Mouse (Mus musculus) neural tube, embryonic 12.5 days (tissue): ENCODE results near the gene Yipf2. TPM values are rescaled to one million over a fixed set of nuclear protein-coding genes. Genes with fewer than 3 reads are reported as not detected.
A peak's percentile ranks its signal among the peaks of the same experiment; 100 is the strongest.
"Not testable (repeated sequence)": the region's sequence is repeated elsewhere in the genome, so short reads cannot be mapped to it uniquely, and the experiment has no call there.

ENCODE experiments used
- ATAC-seq: fragments of 200-750 bp; cut with Nextera tagmentation; 2 replicates; pipeline ENCODE4 v1.8.0; 2017; ENCODE audit warnings: low read depth, mild to moderate bottlenecking, moderate TSS enrichment, moderate library complexity; ENCODE audit not compliant: low FRiP score
- H3K27ac ChIP-seq: fragments of 300-500 bp; sonication (generic); 2 replicates; pipeline ENCODE4 v1.5.1; 2016
- H3K27me3 ChIP-seq: fragments of 300-500 bp; sonication (generic); replicated peaks from 2 replicates; pipeline ENCODE4 v1.6.1; 2016; ENCODE audit warnings: mild to moderate bottlenecking
- H3K36me3 ChIP-seq: fragments of 300-500 bp; sonication (generic); 2 replicates; pipeline ENCODE4 v1.6.1; 2016; ENCODE audit warnings: mild to moderate bottlenecking
- H3K4me1 ChIP-seq: fragments of 300-500 bp; sonication (generic); 2 replicates; pipeline ENCODE4 v1.6.1; 2016
- H3K4me2 ChIP-seq: fragments of 300-500 bp; sonication (generic); replicated peaks from 2 replicates; pipeline ENCODE4 v1.6.1; 2016; ENCODE audit warnings: mild to moderate bottlenecking
- H3K4me3 ChIP-seq: fragments of 300-500 bp; sonication (generic); 2 replicates; pipeline ENCODE4 v1.5.1; 2016
- H3K9ac ChIP-seq: fragments of 300-500 bp; sonication (generic); 2 replicates; pipeline ENCODE4 v1.6.1; 2016; ENCODE audit warnings: mild to moderate bottlenecking
- H3K9me3 ChIP-seq: fragments of 300-500 bp; sonication (generic); 2 replicates; pipeline ENCODE4 v1.6.1; 2016; ENCODE audit warnings: mild to moderate bottlenecking
- WGBS: fragments of 180-500 bp; shearing (Covaris S2); methylation state at CpG from one replicate; pipeline ENCODE4 v1.1.7; 2016; 5-methylcytosine and 5-hydroxymethylcytosine counted together
- microRNA counts: library from miRNA; unstranded; fragments of <30 nt; microRNA quantifications from one replicate; lab custom pipeline; 2017
- microRNA-seq: library from miRNA; unstranded; fragments of <30 nt; microRNA quantifications from one replicate; pipeline ENCODE4, GENCODE M21; 2017
- polyA plus RNA-seq: library from polyadenylated mRNA; unstranded; fragments of >200 nt; fragmentation: Nextera tagmentation; extraction: Ambion mirVana; gene quantifications from 2 replicates; pipeline ENCODE4 v1.2.1, GENCODE M21; 2016

Gene Yipf2
- polyA plus RNA-seq, 1 experiment from 2014 or later, result 22.1 TPM

DNA sequence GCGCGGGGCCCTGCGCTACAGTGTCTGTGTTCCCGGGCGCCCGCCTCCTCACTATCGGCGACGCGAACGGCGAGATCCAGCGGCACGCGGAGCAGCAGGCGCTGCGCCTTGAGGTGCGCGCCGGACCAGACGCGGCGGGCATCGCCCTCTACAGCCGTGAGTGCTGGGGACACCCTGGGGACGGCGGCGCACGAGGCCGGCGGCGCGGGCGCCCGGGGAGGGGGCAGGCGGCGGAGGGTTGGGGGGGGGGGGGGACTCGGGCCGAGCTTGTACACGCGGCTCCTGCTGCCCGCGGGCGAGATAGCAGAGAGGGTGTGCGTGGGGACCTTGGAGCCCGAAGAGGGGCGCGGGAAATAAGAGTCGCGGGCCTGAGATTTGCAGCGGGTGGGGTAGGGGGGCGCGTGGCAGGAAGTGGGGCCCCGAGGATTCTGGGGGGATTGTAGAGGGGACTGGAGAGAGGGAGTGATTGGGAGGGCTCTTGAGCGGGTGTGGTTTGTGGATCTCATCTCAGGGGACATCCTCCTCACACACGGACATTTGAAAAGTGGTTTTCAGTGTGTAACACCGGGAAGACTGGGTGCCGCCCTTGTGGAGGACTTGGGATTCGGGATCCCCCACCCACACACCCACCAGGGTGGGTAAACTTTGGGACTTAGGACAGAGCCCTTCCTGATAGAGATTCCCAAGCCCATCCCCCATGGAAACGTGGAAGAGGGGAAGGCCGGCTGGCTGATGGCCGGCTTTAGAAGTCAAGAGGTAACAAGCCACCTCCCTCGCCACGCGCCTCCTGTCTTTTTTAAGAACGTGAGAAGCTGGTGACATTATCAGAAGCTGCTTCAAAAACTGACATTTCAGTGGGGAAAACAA lies 45.3 kb downstream of the Yipf2 start:
- WGBS, result 1% methylated on average over 57 of the region's 66 CpGs
- Histone ChIP-seq H3K9me3 (no peaks in the 10 kb centered on the region), H3K27me3 (no peaks in the 10 kb centered on the region), H3K9ac (peak overlapping the region; percentile 93), H3K27ac (peak overlapping the region; percentile 96), H3K4me3 (peak overlapping the region; percentile 83), H3K4me1 (peaks cover 22% of the 10 kb centered on the region), H3K4me2 (peak overlapping the region; percentile 81), H3K36me3 (peaks cover 16% of the 10 kb centered on the region)
- ATAC-seq, result peak; percentile 18

DNA sequence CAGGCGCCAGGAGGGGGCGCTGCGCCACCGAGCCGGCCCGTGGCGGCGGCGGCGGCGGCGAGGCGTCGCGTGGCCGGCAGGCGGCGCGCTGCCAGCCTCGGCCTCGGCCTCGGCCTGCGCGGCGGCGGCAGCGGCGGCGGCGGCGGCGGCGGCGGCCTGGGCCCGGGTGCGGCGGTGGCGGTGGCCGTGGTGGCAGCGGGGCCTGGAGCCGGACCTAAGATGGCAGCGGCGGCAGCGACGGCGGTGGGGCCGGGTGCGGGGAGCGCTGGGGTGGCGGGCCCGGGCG lies 45.9 kb downstream of the Yipf2 start, which contains the start of gene Carm1:
Gene Carm1, plus strand, starts transcription at position 106 of the 286 bp plus-strand sequence.
- Histone ChIP-seq H3K27ac (peak within 1 kb of the TSS; percentile 96), H3K27me3 (no peaks in the 10 kb centered on the region), H3K4me2 (peak within 1 kb of the TSS; percentile 81), H3K4me3 (peak within 1 kb of the TSS; percentile 83), H3K9me3 (no peaks in the 10 kb centered on the region), H3K4me1 (peaks cover 22% of the 10 kb centered on the region), H3K36me3 (peaks cover 16% of the 10 kb centered on the region), H3K9ac (peak within 1 kb of the TSS; percentile 93)
- ATAC-seq, result no peak; the same call in 1 of the 2 replicates
- WGBS, result 2% methylated on average over 18 of the region's 52 CpGs

DNA sequence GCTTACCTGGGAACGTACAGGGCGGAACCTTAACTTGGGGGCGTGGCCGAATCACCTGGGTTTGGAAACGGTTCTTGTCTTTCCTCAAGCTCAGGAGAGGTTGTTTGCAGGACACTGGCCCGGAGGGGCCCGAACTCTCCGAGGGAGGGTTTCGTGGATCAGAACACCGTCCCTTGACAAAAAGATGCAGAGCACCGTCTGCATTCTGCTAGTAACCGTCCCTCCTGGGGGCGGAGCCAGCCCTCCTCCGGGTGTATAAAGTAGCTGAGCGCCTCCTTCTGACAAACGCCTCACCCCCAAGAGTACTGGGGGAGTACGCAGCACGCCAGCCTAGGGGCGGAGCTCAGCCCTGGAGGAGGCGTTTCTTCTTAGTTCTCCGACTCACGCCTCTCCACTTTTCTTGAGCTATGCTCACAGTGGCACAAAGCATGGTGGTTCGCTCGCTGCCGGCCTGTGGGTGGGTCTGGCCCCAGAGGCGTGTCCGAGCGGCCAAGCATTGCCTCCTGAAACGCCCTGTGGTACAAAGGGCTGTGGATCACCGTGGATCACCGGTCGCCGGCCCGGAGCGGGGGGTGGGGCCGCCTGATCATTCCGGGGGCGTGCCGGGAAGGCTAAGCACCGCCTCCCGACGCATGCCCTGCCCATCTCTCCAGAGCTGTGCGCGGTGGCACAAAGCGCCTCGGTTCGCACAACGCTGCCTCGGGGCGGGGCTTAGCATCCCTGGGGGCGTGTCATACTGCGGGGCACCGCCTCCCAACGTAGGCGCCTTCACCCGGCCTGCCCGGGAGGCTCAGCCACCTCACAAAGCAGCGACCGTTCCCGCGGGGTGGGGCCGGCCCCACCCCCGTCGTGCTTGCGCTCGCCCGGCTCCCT lies 46.5 kb downstream of the Yipf2 start:
- H3K4me1 ChIP-seq, result peaks cover 22% of the 10 kb centered on the region
- ATAC-seq, result peak; percentile 95
- H3K4me3 ChIP-seq, result peak overlapping the region; percentile 83
- peak overlapping the region; percentile 64 for H3K9ac ChIP-seq
- peaks cover 13% of the 10 kb centered on the region for H3K36me3 ChIP-seq
- WGBS, result under 1% methylated on average over 66 of the region's 67 CpGs
- H3K27me3 ChIP-seq, result no peaks in the 10 kb centered on the region
- peak overlapping the region; percentile 85 for H3K27ac ChIP-seq
- H3K9me3 ChIP-seq, result no peaks in the 10 kb centered on the region
- peak overlapping the region; percentile 73 for H3K4me2 ChIP-seq

DNA sequence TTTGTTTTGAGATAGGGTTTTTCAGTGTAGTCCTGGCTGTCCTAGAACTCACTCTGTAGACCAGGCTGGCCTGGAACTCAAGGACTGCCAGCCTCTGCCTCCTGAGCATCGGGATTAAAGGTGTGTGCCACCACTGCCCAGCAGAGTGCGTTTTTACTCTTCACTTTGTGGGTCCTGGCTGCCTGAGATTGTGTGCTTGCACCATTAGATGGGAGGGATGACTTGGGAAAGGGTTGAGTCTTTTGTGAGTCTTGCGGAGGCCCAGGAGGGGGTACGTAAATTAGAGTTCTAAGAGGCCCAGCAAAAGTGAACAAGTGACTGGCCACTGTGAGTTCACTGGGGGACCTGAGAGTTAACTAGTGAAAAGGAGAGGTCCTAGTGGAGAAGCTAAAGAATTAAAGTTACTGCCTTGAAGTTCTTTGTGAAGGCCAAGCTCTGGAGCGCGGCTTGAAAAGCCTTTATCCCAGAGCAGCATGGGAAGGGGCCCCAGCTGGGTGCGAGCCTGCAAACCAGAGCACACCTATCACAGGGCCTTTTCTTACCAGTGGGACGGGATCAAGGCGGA lies 47.2 kb downstream of the Yipf2 start:
- Histone ChIP-seq H3K4me3 (peak overlapping the region; percentile 83), H3K4me1 (peaks cover 22% of the 10 kb centered on the region), H3K36me3 (peaks cover 8% of the 10 kb centered on the region; the same call in 1 of the 2 replicates), H3K27ac (peak overlapping the region; percentile 85), H3K9me3 (no peaks in the 10 kb centered on the region), H3K9ac (peak overlapping the region; percentile 64), H3K4me2 (peak overlapping the region; percentile 73), H3K27me3 (no peaks in the 10 kb centered on the region)
- WGBS, result 6% methylated on average over 9 of the region's 9 CpGs
- ATAC-seq, result peak; percentile 38; the same call in 1 of the 2 replicates

DNA sequence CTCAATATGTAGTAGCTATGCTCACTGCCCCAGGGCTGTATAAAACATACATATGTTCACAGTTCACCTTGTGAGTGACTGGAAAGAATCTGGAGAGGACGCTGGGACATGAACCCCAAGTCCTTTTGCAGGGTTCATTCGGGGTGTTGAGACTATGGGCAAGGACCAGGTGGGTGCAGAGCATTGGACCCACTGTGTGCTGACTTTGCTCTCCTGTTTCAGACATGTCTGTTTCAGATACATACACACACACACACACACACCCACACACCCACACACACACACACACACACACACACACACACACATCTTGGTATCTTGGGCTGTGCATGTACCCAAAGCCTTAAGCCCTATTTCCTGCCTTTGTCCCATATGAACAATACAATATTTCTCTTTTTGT lies 50.6 kb downstream of the Yipf2 start:
- not testable (repeated sequence) for H3K27ac ChIP-seq, H3K9ac ChIP-seq, H3K4me3 ChIP-seq, H3K4me2 ChIP-seq, H3K36me3 ChIP-seq, H3K9me3 ChIP-seq, ATAC-seq, H3K4me1 ChIP-seq, H3K27me3 ChIP-seq
- 95% methylated on average over 2 of the region's 2 CpGs for WGBS

DNA sequence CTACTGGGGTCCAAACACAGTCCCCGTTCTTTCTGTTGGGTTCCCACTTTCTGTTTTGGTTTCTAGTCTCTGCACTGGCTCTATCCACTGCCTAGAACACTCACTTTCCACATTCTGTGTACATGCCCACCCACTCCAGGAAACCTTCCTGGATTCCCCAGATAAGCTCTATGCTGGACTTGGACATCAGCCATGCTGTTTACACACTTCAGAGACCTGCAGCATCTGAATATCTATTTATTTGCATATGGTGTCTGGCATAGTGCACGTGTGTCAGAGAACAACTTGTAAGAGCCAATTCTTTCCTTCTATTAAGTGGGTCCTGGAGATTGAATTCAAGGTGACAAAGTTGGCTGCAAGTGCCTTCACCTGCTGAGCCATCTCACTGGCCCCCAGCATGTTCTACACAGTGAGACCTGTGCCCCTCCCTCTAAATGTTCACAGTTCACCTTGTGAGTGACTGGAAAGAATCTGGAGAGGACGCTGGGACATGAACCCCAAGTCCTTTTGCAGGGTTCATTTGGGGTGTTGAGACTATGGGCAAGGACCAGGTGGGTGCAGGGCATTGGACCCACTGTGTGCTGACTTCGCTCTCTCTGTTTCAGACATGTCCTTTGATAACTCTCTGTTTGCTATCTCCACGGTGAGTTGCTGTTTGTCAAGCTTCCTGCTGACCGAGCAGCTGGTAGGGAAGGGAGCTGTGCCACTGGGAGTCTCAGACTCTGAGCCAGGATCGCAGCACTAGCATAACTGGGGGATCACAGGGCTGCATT lies 52.5 kb downstream of the Yipf2 start:
- no peak overlapping the region for H3K4me2 ChIP-seq
- H3K27me3 ChIP-seq, result no peaks in the 10 kb centered on the region
- H3K4me3 ChIP-seq, result no peak overlapping the region
- H3K4me1 ChIP-seq, result peaks cover 6% of the 10 kb centered on the region
- WGBS, result 81% methylated on average over 7 of the region's 7 CpGs
- H3K36me3 ChIP-seq, result 0 out of 2 replicates have a peak, but pooled peaks cover 2% of the 10 kb centered on the region
- no peak for ATAC-seq
- no peak overlapping the region for H3K27ac ChIP-seq
- no peak overlapping the region for H3K9ac ChIP-seq
- H3K9me3 ChIP-seq, result no peaks in the 10 kb centered on the region

MicroRNAs within 50 kb of the gene (microRNA counts, 519-probe panel; counts per million panel counts)
- 342 counts per million, percentile 67 among the panel's probes with 10 or more counts for microRNA mmu-miR-1946b (lab: Ali Mortazavi, UCI)

Small RNA genes within 50 kb of the gene (microRNA-seq; reads per million reads assigned to microRNA genes)
- not detected for gene Mir1946b

Other genes with a start within 250 kb of the Yipf2 start
- 280 and 286 TPM in 2 replicates for gene Ilf3, start 225.0 kb downstream of the Yipf2 start, polyA plus RNA-seq
- gene Qtrt1, start 181.0 kb downstream of the Yipf2 start, polyA plus RNA-seq, result 42.3 and 49.5 TPM in 2 replicates
- gene Dnm2, start 167.9 kb downstream of the Yipf2 start, polyA plus RNA-seq, result 74.7 and 80.4 TPM in 2 replicates
- gene Tmed1, start 82.6 kb downstream of the Yipf2 start, polyA plus RNA-seq, result 67.3 and 69.1 TPM in 2 replicates
- gene AB124611, start 66.7 kb downstream of the Yipf2 start, polyA plus RNA-seq, result 4.5 and 4.7 TPM in 2 replicates
- gene Carm1, start 45.9 kb downstream of the Yipf2 start, polyA plus RNA-seq, result 64.4 and 77.4 TPM in 2 replicates
- 58.2 and 62.4 TPM in 2 replicates for gene Timm29, start 106 bp downstream of the Yipf2 start, polyA plus RNA-seq
- 178 and 186 TPM in 2 replicates for gene Smarca4, start 23.3 kb upstream of the Yipf2 start, polyA plus RNA-seq
- 30.4 and 33.2 TPM in 2 replicates for gene Ldlr, start 130.7 kb upstream of the Yipf2 start, polyA plus RNA-seq
- gene Spc24, start 167.5 kb upstream of the Yipf2 start, polyA plus RNA-seq, result 59.9 and 73.5 TPM in 2 replicates
- 7.2 and 8.5 TPM in 2 replicates for gene Kank2, start 205.9 kb upstream of the Yipf2 start, polyA plus RNA-seq
- gene Angptl8, start 242.7 kb upstream of the Yipf2 start, polyA plus RNA-seq, result 0.53 TPM in 1 of 2 replicates, not detected in the other